Mouse (Mus musculus): ENCODE results near the gene Ubac1. TPM values are rescaled to one million over a fixed set of nuclear protein-coding genes. Genes with fewer than 3 reads are reported as not detected.

The Ubac1 gene
- polyA plus RNA-seq, 1 experiment from 2014 or later: 105 TPM

Other genes starting within 250 kb of the Ubac1 start
- gene Lcn11, start 244.7 kb downstream of the Ubac1 start, polyA plus RNA-seq (2015; fragmentation: Nextera tagmentation; extraction: Ambion mirVana): not detected in 2 replicates
- gene Gm13539, start 239.5 kb downstream of the Ubac1 start, polyA plus RNA-seq (2015; fragmentation: Nextera tagmentation; extraction: Ambion mirVana): not detected in 2 replicates
- not detected in 2 replicates for gene Glt6d1, start 205.9 kb downstream of the Ubac1 start, polyA plus RNA-seq (2015; fragmentation: Nextera tagmentation; extraction: Ambion mirVana)
- not detected in 2 replicates for gene Lcn9, start 198.6 kb downstream of the Ubac1 start, polyA plus RNA-seq (2015; fragmentation: Nextera tagmentation; extraction: Ambion mirVana)
- not detected in 2 replicates for gene Sohlh1, start 174.5 kb downstream of the Ubac1 start, polyA plus RNA-seq (2015; fragmentation: Nextera tagmentation; extraction: Ambion mirVana)
- gene Kcnt1, start 158.0 kb downstream of the Ubac1 start, polyA plus RNA-seq (2015; fragmentation: Nextera tagmentation; extraction: Ambion mirVana): 0.39 and 0.62 TPM in 2 replicates
- gene Camsap1, start 38.5 kb downstream of the Ubac1 start, polyA plus RNA-seq (2015; fragmentation: Nextera tagmentation; extraction: Ambion mirVana): 18.6 and 19.0 TPM in 2 replicates
- 14.1 and 16.5 TPM in 2 replicates for gene Nacc2, start 101.5 kb upstream of the Ubac1 start, polyA plus RNA-seq (2015; fragmentation: Nextera tagmentation; extraction: Ambion mirVana)
- gene Lhx3, start 186.5 kb upstream of the Ubac1 start, polyA plus RNA-seq (2015; fragmentation: Nextera tagmentation; extraction: Ambion mirVana): 0.08 TPM in 1 of 2 replicates, not detected in the other
- gene Qsox2, start 215.8 kb upstream of the Ubac1 start, polyA plus RNA-seq (2015; fragmentation: Nextera tagmentation; extraction: Ambion mirVana): 26.1 and 32.4 TPM in 2 replicates

Measured in stomach, embryonic 15.5 days (tissue).